Mouse (Mus musculus): ENCODE data around the gene Pkd1l2. TPM values are rescaled to one million over a fixed set of nuclear protein-coding genes. Genes with fewer than 3 reads are reported as not detected.
A peak's percentile ranks its signal among the peaks of the same experiment; 100 is the strongest.

Gene Pkd1l2
- polyA plus RNA-seq, 1 experiment from 2014 or later = not detected

DNA sequence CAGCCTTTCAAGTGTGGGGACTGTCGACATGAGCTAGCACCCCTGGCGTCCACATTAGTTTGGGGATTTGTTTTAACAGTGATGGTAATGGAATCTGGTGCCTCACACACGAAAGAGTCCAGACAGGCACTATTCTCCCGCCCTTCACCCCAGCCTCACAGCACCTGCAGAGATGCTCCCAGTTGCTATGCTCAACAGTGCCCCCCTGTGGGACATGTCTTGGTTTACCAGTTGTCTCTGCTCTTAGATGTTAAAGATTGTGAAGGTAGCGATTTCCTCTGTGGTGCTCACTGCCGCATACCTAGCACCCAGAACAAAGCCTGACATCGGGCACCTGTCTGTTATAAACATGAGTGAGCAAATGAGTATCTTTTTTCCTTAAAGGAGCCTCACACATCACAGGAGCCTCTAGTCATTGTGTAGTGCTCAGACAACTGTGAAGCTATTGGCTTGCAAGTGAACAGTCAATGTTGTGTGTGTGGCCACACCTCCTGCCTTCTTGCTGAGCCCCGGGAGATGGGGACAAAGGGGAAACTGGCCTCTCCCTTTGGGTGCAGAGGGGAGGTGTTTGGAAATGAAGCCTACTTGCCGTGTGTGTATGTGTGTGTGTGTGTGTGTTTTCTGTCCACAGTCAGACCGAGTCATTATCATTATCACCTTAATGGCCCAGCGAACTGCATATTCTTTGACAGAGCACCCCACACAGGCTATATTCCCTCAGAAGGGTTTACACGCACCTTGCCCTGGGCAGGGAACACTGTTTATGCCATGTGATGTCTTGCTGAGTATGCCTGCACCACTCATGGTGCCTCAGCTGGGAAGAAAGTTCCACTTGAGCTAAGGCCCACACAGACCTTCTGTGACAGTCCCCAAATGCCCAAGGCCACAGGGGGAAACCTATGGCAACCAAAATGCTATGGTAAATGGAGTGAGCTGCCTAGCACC, 28.8 kb downstream of the Pkd1l2 start:
- H3K4me2 ChIP-seq (replicated peaks) = no peak overlapping the region
- no peaks in the 10 kb centered on the region for H3K27me3 ChIP-seq
- H3K4me1 ChIP-seq = no peaks in the 10 kb centered on the region
- no peak overlapping the region for H3K9ac ChIP-seq
- ATAC-seq (ENCODE audit: insufficient number of reproducible peaks, insufficient read depth, low FRiP score, low TSS enrichment) = no peak
- H3K27ac ChIP-seq = no peak overlapping the region
- no peaks in the 10 kb centered on the region for H3K36me3 ChIP-seq
- H3K4me3 ChIP-seq = no peak overlapping the region
- no peaks in the 10 kb centered on the region for H3K9me3 ChIP-seq
- 71% methylated on average over 12 of the region's 12 CpGs for WGBS

DNA sequence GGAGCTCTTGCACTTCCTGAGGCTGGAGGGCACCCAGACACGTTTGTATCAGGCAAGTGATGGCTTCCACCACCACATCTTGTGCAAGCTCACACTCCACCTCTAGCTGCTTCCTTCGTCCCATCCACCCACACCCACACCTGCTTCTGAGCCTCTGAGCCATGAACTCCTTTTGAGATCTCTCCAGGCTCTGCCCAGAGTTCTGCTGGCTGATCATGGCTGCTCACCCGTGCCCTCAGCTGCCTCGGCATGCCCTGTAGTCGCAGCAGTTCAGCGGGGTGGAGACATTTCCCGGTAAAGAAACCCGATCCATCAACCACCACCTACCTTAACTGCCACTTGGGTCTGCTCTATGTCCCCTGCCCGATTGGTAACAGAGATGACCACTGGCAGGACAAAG, 30.9 kb downstream of the Pkd1l2 start:
- no peaks in the 10 kb centered on the region for H3K27me3 ChIP-seq
- no peak for ATAC-seq (ENCODE audit: insufficient number of reproducible peaks, insufficient read depth, low FRiP score, low TSS enrichment)
- H3K4me3 ChIP-seq = no peak overlapping the region
- H3K27ac ChIP-seq = no peak overlapping the region
- H3K4me2 ChIP-seq (replicated peaks) = no peak overlapping the region
- no peaks in the 10 kb centered on the region for H3K4me1 ChIP-seq
- H3K9ac ChIP-seq = no peak overlapping the region
- no peaks in the 10 kb centered on the region for H3K9me3 ChIP-seq
- H3K36me3 ChIP-seq = no peaks in the 10 kb centered on the region
- WGBS = 59% methylated on average over 9 of the region's 9 CpGs

DNA sequence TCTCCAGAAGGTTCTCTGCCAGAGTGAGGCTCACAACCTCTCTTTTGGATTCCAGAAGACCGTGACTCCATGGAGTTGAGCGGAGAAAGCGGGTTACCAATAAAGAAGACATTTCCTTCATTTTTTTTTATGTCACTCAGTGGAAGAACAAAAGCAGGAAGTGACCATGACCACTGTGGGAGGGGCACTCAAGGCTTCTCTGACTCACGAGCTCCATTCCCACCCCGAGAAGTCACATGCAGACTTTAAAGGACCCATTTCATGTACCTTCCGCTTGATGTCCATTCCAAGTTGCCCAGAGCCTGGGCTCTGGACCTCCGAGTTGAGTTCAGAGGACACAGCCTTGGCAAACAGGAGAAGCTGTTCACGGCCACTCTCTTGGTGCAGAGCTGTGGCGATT, 31.5 kb downstream of the Pkd1l2 start:
- Histone ChIP-seq H3K27me3 (no peaks in the 10 kb centered on the region), H3K9ac (no peak overlapping the region), H3K9me3 (no peaks in the 10 kb centered on the region), H3K27ac (no peak overlapping the region), H3K4me3 (no peak overlapping the region), H3K36me3 (no peaks in the 10 kb centered on the region), H3K4me2 (replicated peaks) (no peak overlapping the region), H3K4me1 (no peaks in the 10 kb centered on the region)
- no peak for ATAC-seq (ENCODE audit: insufficient number of reproducible peaks, insufficient read depth, low FRiP score, low TSS enrichment)
- WGBS = 85% methylated on average over 9 of the region's 9 CpGs

GRCm38 (mm10) chr8:117049444-117049843, 32.8 kb downstream of the Pkd1l2 start:
- H3K36me3 ChIP-seq = no peaks in the 10 kb centered on the region
- H3K27me3 ChIP-seq = no peaks in the 10 kb centered on the region
- H3K9me3 ChIP-seq = no peaks in the 10 kb centered on the region
- no peaks in the 10 kb centered on the region for H3K4me1 ChIP-seq
- no peak overlapping the region for H3K4me2 ChIP-seq (replicated peaks)
- no peak overlapping the region for H3K4me3 ChIP-seq
- no peak overlapping the region for H3K27ac ChIP-seq
- WGBS = 65% methylated on average over 7 of the region's 7 CpGs
- H3K9ac ChIP-seq = no peak overlapping the region
- ATAC-seq (ENCODE audit: insufficient number of reproducible peaks, insufficient read depth, low FRiP score, low TSS enrichment) = peak; percentile 52; the same call in 1 of the 2 replicates

DNA sequence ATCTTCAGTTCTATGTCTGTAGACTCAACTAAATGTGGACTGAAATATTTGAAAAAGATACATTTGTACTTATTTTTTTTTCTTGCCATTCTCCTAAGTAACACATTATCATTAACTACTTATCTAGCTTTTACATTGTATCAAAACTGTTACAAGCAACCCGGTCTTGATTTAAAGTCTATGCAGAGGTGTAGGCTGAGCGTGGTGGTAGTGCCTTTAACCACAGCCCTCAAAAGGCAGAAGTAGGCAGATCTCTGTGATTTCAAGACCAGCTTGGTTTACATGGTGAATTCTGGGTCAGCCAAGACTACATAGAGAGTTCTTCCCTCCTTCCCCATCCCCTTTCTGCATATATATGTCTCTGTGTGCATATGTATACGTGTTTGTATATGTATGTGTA, 38.7 kb downstream of the Pkd1l2 start:
- no peaks in the 10 kb centered on the region for H3K9me3 ChIP-seq
- no peak overlapping the region for H3K27ac ChIP-seq
- WGBS = 86% methylated on average over 3 of the region's 3 CpGs

DNA sequence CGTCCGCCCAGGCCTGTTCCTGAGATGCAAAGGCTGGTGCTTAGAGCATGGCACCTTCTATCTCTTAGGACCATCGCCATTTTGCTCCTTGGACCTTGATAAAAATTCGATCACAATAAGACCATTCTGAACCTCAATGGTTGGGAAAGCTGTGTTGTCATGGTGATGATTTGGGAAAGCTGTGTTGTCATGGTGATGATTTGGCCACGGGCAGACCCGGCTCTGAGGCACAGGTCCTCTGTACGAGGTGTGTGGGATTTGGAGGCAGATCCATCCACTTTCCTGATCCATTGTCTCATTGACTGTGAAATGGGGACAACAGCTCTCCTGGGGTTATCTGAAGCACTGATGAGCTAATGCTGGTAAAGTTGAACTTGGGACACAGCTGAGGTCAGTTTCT, 42.4 kb downstream of the Pkd1l2 start:
- Histone ChIP-seq H3K36me3 (no peaks in the 10 kb centered on the region), H3K4me3 (no peak overlapping the region), H3K4me1 (no peaks in the 10 kb centered on the region), H3K9ac (no peak overlapping the region), H3K4me2 (replicated peaks) (no peak overlapping the region), H3K27ac (no peak overlapping the region), H3K27me3 (no peaks in the 10 kb centered on the region), H3K9me3 (no peaks in the 10 kb centered on the region)
- 70% methylated on average over 7 of the region's 7 CpGs for WGBS
- no peak for ATAC-seq (ENCODE audit: insufficient number of reproducible peaks, insufficient read depth, low FRiP score, low TSS enrichment)

More for the DNA sequence above, 38.7 kb downstream of the Pkd1l2 start:
- Histone ChIP-seq H3K27me3 (no peaks in the 10 kb centered on the region), H3K36me3 (no peaks in the 10 kb centered on the region), H3K4me2 (replicated peaks) (no peak overlapping the region), H3K4me1 (no peaks in the 10 kb centered on the region), H3K4me3 (no peak overlapping the region), H3K9ac (no peak overlapping the region)
- no peak for ATAC-seq (ENCODE audit: insufficient number of reproducible peaks, insufficient read depth, low FRiP score, low TSS enrichment)

GRCm38 (mm10) chr8:117037374-117037935, 44.8 kb downstream of the Pkd1l2 start:
- no peaks in the 10 kb centered on the region for H3K27me3 ChIP-seq
- no peak overlapping the region for H3K4me3 ChIP-seq
- no peaks in the 10 kb centered on the region for H3K36me3 ChIP-seq
- H3K4me1 ChIP-seq = no peaks in the 10 kb centered on the region
- H3K9ac ChIP-seq = no peak overlapping the region
- WGBS = 81% methylated on average over 7 of the region's 7 CpGs
- no peak overlapping the region for H3K4me2 ChIP-seq (replicated peaks)
- H3K9me3 ChIP-seq = no peaks in the 10 kb centered on the region
- no peak overlapping the region for H3K27ac ChIP-seq
- ATAC-seq (ENCODE audit: insufficient number of reproducible peaks, insufficient read depth, low FRiP score, low TSS enrichment) = no peak

GRCm38 (mm10) chr8:117033393-117033792, 48.9 kb downstream of the Pkd1l2 start:
- Histone ChIP-seq H3K27ac (no peak overlapping the region), H3K4me2 (replicated peaks) (no peak overlapping the region), H3K4me3 (no peak overlapping the region), H3K9ac (no peak overlapping the region), H3K4me1 (no peaks in the 10 kb centered on the region), H3K9me3 (no peaks in the 10 kb centered on the region), H3K27me3 (no peaks in the 10 kb centered on the region), H3K36me3 (no peaks in the 10 kb centered on the region)
- no peak for ATAC-seq (ENCODE audit: insufficient number of reproducible peaks, insufficient read depth, low FRiP score, low TSS enrichment)
- 73% methylated on average over 3 of the region's 3 CpGs for WGBS

- WGBS = 75% methylated on average over 8 of the region's 8 CpGs
- no peaks in the 10 kb centered on the region for H3K36me3 ChIP-seq
- no peak for ATAC-seq (ENCODE audit: insufficient number of reproducible peaks, insufficient read depth, low FRiP score, low TSS enrichment)
- H3K4me2 ChIP-seq (replicated peaks) = no peak overlapping the region
- no peak overlapping the region for H3K9ac ChIP-seq
- no peaks in the 10 kb centered on the region for H3K27me3 ChIP-seq
- no peak overlapping the region for H3K4me3 ChIP-seq
- H3K4me1 ChIP-seq = no peaks in the 10 kb centered on the region
- no peak overlapping the region for H3K27ac ChIP-seq
- H3K9me3 ChIP-seq = no peaks in the 10 kb centered on the region
Measured at GRCm38 (mm10) chr8:117032609-117033008, 49.6 kb downstream of the Pkd1l2 start.

- no peaks in the 10 kb centered on the region for H3K9me3 ChIP-seq
- WGBS = 72% methylated on average over 6 of the region's 6 CpGs
- no peak overlapping the region for H3K4me2 ChIP-seq (replicated peaks)
- no peaks in the 10 kb centered on the region for H3K27me3 ChIP-seq
- H3K4me1 ChIP-seq = no peaks in the 10 kb centered on the region
- H3K9ac ChIP-seq = no peak overlapping the region
- H3K36me3 ChIP-seq = no peaks in the 10 kb centered on the region
- no peak overlapping the region for H3K4me3 ChIP-seq
- no peak for ATAC-seq (ENCODE audit: insufficient number of reproducible peaks, insufficient read depth, low FRiP score, low TSS enrichment)
- H3K27ac ChIP-seq = no peak overlapping the region
Measured at GRCm38 (mm10) chr8:117031476-117031875, 50.8 kb downstream of the Pkd1l2 start.

GRCm38 (mm10) chr8:117028686-117029085, 53.6 kb downstream of the Pkd1l2 start:
- Histone ChIP-seq H3K9ac (no peak overlapping the region), H3K4me3 (no peak overlapping the region), H3K9me3 (no peaks in the 10 kb centered on the region), H3K4me2 (replicated peaks) (no peak overlapping the region), H3K27me3 (no peaks in the 10 kb centered on the region), H3K36me3 (no peaks in the 10 kb centered on the region), H3K4me1 (no peaks in the 10 kb centered on the region), H3K27ac (no peak overlapping the region)
- no peak for ATAC-seq (ENCODE audit: insufficient number of reproducible peaks, insufficient read depth, low FRiP score, low TSS enrichment)
- 89% methylated on average over 10 of the region's 10 CpGs for WGBS

DNA sequence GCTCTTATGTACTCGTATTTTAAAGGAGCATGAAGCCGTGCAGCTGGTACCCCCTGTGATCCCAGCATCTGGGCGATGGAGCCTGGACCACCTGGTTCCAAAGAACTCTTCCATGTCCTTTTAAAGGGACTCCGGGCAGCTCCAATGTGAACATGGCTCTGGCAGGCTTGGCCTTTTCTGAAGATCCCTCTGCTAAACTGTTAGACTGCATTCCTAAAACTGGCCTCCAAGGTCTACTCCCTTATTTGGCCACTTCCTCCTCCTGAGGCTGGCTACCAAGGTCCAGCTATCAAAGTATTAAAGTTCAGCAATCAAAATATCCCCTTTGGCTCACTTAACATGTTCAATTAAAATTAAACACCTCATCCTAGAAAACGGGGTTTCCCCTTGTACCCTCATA, 54.6 kb downstream of the Pkd1l2 start:
- ATAC-seq (ENCODE audit: insufficient number of reproducible peaks, insufficient read depth, low FRiP score, low TSS enrichment) = no peak
- H3K27ac ChIP-seq = no peak overlapping the region
- H3K4me2 ChIP-seq (replicated peaks) = no peak overlapping the region
- 86% methylated on average over 5 of the region's 5 CpGs for WGBS
- H3K4me1 ChIP-seq = no peaks in the 10 kb centered on the region
- H3K9me3 ChIP-seq = no peaks in the 10 kb centered on the region
- H3K9ac ChIP-seq = no peak overlapping the region
- H3K27me3 ChIP-seq = no peaks in the 10 kb centered on the region
- no peaks in the 10 kb centered on the region for H3K36me3 ChIP-seq
- no peak overlapping the region for H3K4me3 ChIP-seq
